Mouse (Mus musculus) T-helper 2 cell (primary cell): ENCODE results near the gene Cgnl1.

ENCODE experiments used
- in situ Hi-C: fragments of 300-600 bp; cut with MboI, MseI; formaldehyde crosslinking; loops from one replicate; pipeline ENCODE4 v1.15.1; 2025; ENCODE audit warnings: high pct_unique_total_duplicates

Gene Cgnl1

GRCm38 (mm10) chr9:71768119-71768518 is 3.3 kb downstream of the Cgnl1 start:
- in situ Hi-C loops: no loop called here

- in situ Hi-C loops: no loop called here
Observed at GRCm38 (mm10) chr9:71766902-71767301, 4.5 kb downstream of the Cgnl1 start.

DNA sequence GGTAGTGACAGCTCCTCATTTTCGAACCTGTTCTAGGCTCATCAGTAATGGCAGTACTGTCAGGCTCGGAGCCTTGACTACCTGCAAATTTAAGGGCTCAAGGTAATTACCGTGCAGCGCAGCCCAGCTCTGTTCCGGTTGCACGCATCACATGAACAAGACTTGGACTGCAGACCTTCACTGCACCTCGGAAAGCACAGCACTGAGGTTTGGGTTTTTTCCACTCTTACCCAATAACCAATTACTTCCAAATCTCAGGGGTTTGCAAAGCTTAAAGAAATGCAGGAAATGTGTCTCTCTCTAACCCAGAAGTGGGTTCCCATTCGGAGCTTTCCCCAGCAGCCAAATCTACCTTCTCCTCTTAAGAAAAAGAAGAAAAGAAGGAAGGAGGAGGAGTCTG is 5.1 kb downstream of the Cgnl1 start:
- in situ Hi-C loops: no loop called here

DNA sequence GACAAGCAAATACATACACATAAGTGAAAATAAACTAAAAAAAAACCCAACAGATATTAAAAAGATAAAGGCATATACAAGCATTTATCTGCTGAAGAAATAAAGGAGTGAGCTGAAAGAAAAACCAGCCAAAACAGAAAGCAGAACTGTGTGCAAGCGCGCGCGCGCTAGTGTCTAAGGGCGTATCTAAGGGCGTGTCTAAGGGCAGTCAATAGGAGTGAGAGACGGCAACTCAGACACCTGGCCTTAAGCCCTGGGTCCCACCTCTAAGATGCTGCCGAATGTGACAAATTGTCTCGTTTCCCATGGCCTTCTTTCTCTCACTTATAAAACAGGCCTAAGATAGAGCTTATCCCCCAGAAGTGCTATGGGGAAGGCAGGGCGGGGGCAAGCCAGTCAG is 6.9 kb downstream of the Cgnl1 start:
- in situ Hi-C loops: no loop called here

- in situ Hi-C loops: no loop called here
Observed at GRCm38 (mm10) chr9:71763273-71763672, 8.1 kb downstream of the Cgnl1 start.

- in situ Hi-C loops: no loop called here
Observed at GRCm38 (mm10) chr9:71761663-71762062, 9.7 kb downstream of the Cgnl1 start.

- in situ Hi-C loops: no loop called here
Observed at GRCm38 (mm10) chr9:71760518-71761141, 10.8 kb downstream of the Cgnl1 start.

- in situ Hi-C loops: no loop called here
Observed at GRCm38 (mm10) chr9:71759893-71760292, 11.5 kb downstream of the Cgnl1 start.

- in situ Hi-C loops: no loop called here
Observed at GRCm38 (mm10) chr9:71757386-71757785, 14.0 kb downstream of the Cgnl1 start.

- in situ Hi-C loops: no loop called here
Observed at GRCm38 (mm10) chr9:71756916-71757315, 14.5 kb downstream of the Cgnl1 start.

DNA sequence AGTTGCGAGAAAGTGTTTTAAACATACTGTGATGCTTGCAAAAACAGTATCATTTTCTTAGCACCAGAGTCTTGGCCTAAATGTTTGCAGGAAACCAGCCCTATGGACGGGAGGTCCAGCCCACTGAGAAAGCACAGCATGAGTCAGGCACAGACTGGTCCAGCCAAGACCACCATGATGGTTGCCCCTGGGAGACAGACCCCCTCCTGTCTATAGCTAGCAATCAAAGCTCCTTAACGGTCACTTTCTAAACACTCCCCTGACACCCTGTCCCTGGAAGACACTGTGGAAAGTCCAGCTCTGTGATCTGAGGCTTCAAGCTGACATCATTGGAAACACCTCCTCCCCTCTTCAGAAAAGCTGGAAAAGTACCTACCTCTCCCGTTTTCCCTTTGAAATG is 17.4 kb downstream of the Cgnl1 start:
- in situ Hi-C loops: no loop called here

DNA sequence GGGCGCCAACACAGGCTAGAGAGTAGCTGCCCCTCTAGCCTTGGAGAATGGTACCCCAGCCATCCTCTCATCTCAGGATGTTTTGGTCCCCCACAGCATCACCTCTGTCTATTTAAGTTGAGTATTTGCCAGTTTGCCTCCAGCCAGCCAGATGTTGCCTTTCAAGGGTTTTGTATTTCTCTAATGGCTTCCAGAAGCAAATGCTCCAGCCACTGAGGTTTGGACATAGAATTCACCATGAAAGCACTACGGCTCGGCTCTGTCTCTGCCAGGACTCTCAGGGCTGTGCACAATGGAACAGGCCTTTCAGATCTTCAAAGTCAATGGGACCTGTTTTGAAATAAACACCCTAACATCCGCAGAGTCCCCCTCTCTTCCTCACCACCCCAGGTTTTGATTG is 17.9 kb downstream of the Cgnl1 start:
- in situ Hi-C loops: no loop called here

DNA sequence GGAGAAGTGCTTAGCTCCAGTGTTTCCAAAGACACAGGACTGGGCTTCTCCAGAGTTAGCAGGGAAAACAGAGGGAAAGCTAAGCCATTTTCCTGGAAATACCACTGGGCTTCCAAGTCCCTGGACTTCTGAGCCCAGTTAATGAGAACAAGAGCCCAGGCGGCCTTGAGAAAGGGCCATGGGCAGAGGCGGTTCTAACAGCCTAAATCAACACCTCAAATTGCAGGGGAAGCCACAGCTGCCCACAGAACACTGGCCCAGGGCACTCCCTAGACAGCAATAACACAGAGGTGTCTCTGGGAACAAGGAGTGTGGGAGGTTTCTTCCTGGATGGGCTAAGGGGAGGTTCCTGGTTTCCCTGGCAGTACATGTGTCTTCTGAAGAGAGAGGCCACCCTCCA is 18.3 kb downstream of the Cgnl1 start:
- in situ Hi-C loops: no loop called here

GRCm38 (mm10) chr9:71750015-71750672 is 21.3 kb downstream of the Cgnl1 start:
- in situ Hi-C loops: no loop called here

- in situ Hi-C loops: no loop called here
Observed at GRCm38 (mm10) chr9:71746405-71746804, 25.0 kb downstream of the Cgnl1 start.

- in situ Hi-C loops: no loop called here
Observed at GRCm38 (mm10) chr9:71738081-71738930, 33.1 kb downstream of the Cgnl1 start.

DNA sequence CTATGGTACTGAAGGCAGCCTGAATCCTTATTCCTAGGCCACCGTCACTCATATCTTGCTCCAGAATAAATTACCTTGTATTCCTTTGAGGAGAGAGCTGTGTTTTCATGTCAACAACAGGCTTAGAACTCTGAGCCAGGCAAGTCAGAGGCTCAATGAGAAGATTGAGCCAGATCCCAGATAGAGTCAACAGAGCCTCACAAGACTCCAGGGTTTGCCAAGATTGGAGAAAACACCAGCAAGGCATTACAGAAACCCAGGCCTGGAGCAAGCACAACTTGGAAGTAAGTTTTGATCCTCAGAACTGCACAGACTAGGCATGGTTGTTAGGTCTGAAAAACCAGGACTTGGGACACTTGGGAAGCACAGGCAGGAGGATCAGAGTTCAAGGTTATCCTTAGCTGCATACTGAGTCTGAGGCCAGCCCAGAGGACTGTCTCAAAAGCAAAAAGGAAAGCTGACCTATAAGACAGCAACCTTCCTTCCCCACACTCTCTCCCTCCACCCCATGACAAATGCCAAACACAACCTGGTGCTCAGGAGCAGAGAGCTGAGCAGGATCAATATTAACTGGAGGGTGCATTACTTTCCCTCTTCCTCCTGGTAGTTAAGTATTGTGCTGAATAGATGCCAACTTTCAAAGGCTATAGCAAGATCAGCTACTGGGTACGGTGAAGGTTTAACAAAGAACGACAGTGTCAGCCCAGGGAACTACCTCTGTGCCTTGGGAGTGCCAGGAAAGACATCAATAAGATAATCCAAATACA is 34.0 kb downstream of the Cgnl1 start:
- in situ Hi-C loops: no loop called here

DNA sequence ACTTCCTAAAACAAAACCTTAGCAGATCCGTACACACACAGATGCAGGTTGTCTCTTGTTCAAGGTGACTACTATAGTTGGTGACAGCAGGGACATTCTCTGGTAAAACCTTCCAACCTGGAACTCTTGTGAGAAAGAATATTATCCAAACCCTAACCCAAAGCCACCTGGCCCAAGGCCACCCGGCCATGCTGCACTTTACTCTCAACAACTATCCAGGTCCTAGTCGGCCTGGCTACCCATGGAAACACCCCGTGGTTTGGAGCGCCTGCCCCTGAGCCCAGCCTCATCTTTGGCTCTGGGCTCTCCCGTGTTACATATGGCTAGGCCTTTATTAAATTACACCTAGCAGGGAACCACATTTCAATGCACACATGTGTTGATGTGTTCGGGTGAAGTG is 35.5 kb downstream of the Cgnl1 start:
- in situ Hi-C loops: no loop called here

DNA sequence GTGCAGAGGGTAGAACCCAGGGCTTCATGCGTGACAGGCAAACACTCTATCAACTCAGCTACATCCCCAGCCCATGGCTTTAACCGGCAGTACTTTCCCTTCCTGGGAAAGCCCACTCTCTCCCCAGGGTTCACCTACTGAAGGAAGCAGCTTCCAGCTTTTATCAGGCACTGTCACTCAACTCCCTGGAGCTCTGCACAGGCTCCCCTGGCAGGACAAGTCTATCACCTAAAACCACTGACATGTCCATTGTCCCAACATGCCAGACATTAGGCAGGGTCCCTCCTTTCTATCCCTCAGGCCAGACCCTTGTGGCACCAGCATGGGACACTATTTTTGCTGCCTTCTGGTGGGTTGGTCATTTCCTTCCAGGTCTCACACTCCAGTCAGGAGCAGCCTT is 37.8 kb downstream of the Cgnl1 start:
- in situ Hi-C loops: no loop called here

DNA sequence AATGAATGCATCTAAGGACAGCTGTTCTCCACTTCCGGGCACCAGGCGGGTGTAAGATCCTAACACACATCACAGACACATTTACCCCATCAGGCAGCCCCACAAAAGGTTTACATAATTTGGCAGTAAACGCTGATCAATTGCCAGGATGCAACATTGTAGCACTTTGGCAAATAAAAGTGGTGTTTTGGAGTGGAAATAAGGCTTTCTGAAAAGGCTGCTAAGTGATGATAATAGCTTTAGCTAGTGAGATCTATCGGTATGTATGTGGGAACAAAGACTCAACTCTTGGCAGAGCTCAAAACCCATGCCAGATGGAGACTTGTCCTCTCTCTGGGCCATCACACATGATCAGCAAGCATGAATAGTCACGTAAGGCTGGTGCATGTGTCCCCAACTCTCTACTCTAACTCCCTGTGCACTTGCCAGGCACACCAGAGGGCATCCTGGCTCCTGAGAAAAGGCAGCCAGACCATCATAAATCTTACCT is 42.5 kb downstream of the Cgnl1 start:
- in situ Hi-C loops: no loop called here

- in situ Hi-C loops: no loop called here
Observed at GRCm38 (mm10) chr9:71727233-71727632, 44.2 kb downstream of the Cgnl1 start.

- in situ Hi-C loops: no loop called here
Observed at GRCm38 (mm10) chr9:71726121-71726520, 45.3 kb downstream of the Cgnl1 start.
